Mouse (Mus musculus) ES-Bruce4 (cell line): ENCODE data around the gene Casz1. TPM values are rescaled to one million over a fixed set of nuclear protein-coding genes. Genes with fewer than 3 reads are reported as not detected.

Experiments
- H3K27ac ChIP-seq: 2 replicates; pipeline ENCODE4 v1.5.1; 2012; ENCODE audit warnings: low read length, inconsistent platforms; ENCODE audit not compliant: insufficient read depth
- H3K27me3 ChIP-seq: 2 replicates; pipeline ENCODE4 v1.6.1; 2012; ENCODE audit warnings: mild to moderate bottlenecking, low read length, inconsistent platforms; ENCODE audit not compliant: control insufficient read depth, poor library complexity, insufficient read depth, severe bottlenecking
- H3K36me3 ChIP-seq: 2 replicates; pipeline ENCODE4 v1.6.1; 2012; ENCODE audit warnings: inconsistent platforms, mild to moderate bottlenecking, low read length, moderate library complexity; ENCODE audit not compliant: control insufficient read depth, poor library complexity, insufficient read depth, severe bottlenecking
- H3K4me1 ChIP-seq: one replicate; pipeline ENCODE4 v1.8.1; 2011; ENCODE audit warnings: low read length; ENCODE audit not compliant: control insufficient read depth, insufficient read depth
- H3K4me3 ChIP-seq: 2 replicates; pipeline ENCODE4 v1.5.1; 2011; ENCODE audit warnings: low read depth, mild to moderate bottlenecking, low read length
- H3K9ac ChIP-seq: 2 replicates; pipeline ENCODE4 v1.6.1; 2012; ENCODE audit warnings: low read depth, mild to moderate bottlenecking, inconsistent platforms; ENCODE audit not compliant: poor library complexity, severe bottlenecking
- H3K9me3 ChIP-seq: replicated peaks from 2 replicates; pipeline ENCODE4 v1.6.1; 2012; ENCODE audit warnings: mild to moderate bottlenecking, low read length, inconsistent platforms; ENCODE audit not compliant: control insufficient read depth, poor library complexity, insufficient read depth, severe bottlenecking
- CTCF ChIP-seq: IDR thresholded peaks from one replicate; pipeline ENCODE4 v1.8.1; 2011; ENCODE audit warnings: low read depth, low read length
- EP300 ChIP-seq: IDR thresholded peaks from 2 replicates; pipeline ENCODE4 v1.6.1; 2011; ENCODE audit warnings: low read depth, low read length; ENCODE audit not compliant: insufficient read depth
- POLR2A ChIP-seq: IDR thresholded peaks from one replicate; pipeline ENCODE4 v1.8.1; 2011; ENCODE audit warnings: low read length; ENCODE audit not compliant: insufficient read depth
- polyA plus RNA-seq: library from polyadenylated mRNA; stranded (reverse); fragments of >200 nt; gene quantifications from 2 replicates; pipeline ENCODE4 v1.2.4, GENCODE M21; 2011; ENCODE audit warnings: low read depth; ENCODE audit not compliant: missing spikeins, insufficient read depth, insufficient read length

The Casz1 gene
- polyA plus RNA-seq, 1 experiment: 15.6 TPM

GRCm38 (mm10) chr4:148849437-148849836 lies 45.2 kb downstream of the Casz1 start:
- Histone ChIP-seq H3K9me3 (no peaks in the 10 kb centered on the region), H3K27me3 (no peaks in the 10 kb centered on the region), H3K4me3 (no peak overlapping the region), H3K4me1 (peaks cover 7% of the 10 kb centered on the region), H3K9ac (no peak overlapping the region), H3K36me3 (no peaks in the 10 kb centered on the region), H3K27ac (no peak overlapping the region)
- TF ChIP-seq POLR2A (no peak), CTCF (no peak), EP300 (no peak)

GRCm38 (mm10) chr4:148853057-148853456 lies 48.8 kb downstream of the Casz1 start:
- no peaks in the 10 kb centered on the region for H3K27me3 ChIP-seq

GRCm38 (mm10) chr4:148854093-148854492 lies 49.9 kb downstream of the Casz1 start:
- Histone ChIP-seq H3K27ac (peak overlapping the region; percentile 79), H3K4me1 (peaks cover 24% of the 10 kb centered on the region), H3K36me3 (no peaks in the 10 kb centered on the region), H3K27me3 (no peaks in the 10 kb centered on the region), H3K9me3 (no peaks in the 10 kb centered on the region), H3K4me3 (no peak overlapping the region), H3K9ac (no peak overlapping the region)
- TF ChIP-seq EP300: peak; percentile 73; the same call in 1 of the 2 replicates
- no peak for TF ChIP-seq POLR2A
- no peak for TF ChIP-seq CTCF

More at GRCm38 (mm10) chr4:148853057-148853456, 48.8 kb downstream of the Casz1 start:
- Histone ChIP-seq H3K4me3 (no peak overlapping the region), H3K9ac (no peak overlapping the region), H3K36me3 (no peaks in the 10 kb centered on the region), H3K4me1 (peaks cover 21% of the 10 kb centered on the region), H3K27ac (no peak overlapping the region), H3K9me3 (no peaks in the 10 kb centered on the region)
- TF ChIP-seq EP300 (no peak), CTCF (no peak), POLR2A (no peak)

GRCm38 (mm10) chr4:148855527-148855926 lies 51.3 kb downstream of the Casz1 start:
- no peak overlapping the region for H3K9ac ChIP-seq
- no peaks in the 10 kb centered on the region for H3K36me3 ChIP-seq
- H3K9me3 ChIP-seq: no peaks in the 10 kb centered on the region
- no peaks in the 10 kb centered on the region for H3K27me3 ChIP-seq
- H3K27ac ChIP-seq: peak overlapping the region; percentile 79
- peaks cover 20% of the 10 kb centered on the region for H3K4me1 ChIP-seq
- no peak overlapping the region for H3K4me3 ChIP-seq
- TF ChIP-seq EP300: peak; percentile 99
- TF ChIP-seq POLR2A: no peak
- no peak for TF ChIP-seq CTCF

- Histone ChIP-seq H3K4me1 (peaks cover 20% of the 10 kb centered on the region), H3K27me3 (no peaks in the 10 kb centered on the region)
- no peak for TF ChIP-seq CTCF
- TF ChIP-seq EP300: no peak
- no peak for TF ChIP-seq POLR2A
Observed at GRCm38 (mm10) chr4:148856216-148856615, 52.0 kb downstream of the Casz1 start.

DNA sequence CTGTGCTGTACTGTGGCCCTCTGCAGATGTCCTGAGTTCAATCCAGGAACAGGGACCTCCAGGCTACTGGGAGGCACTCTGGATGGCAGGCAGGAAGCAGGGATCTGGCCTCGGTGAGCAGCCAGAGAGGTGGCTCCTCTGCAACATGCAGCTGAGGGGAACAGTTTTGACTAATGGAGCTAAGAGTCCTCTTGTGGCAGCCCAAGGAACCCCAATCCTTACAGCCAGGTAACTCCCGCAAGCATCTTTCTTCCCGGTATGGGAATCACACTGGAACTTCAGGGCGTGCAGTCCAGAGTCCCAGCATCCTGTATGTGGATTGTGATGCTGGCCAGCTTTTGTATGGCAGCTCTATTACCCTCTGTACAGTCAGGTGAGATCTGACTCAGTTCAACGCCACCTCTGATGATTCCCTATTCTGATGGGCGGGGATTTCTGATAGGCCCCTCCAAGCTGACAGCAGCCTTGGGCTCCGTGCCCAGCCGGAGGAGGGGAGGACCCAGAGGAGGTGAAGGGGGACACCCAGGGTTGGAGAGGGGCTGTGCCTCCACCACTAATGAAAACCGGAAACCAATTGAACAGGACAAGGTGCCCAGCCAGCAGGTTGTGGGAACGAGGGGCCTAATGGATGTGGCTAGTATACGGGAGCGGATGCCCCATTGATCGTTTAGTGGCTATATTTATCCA lies 53.3 kb downstream of the Casz1 start:
- H3K9ac ChIP-seq: no peak overlapping the region
- TF ChIP-seq EP300 (no peak), POLR2A (no peak), CTCF (peak; percentile 7)
- H3K4me1 ChIP-seq: peaks cover 22% of the 10 kb centered on the region
- 0 out of 2 replicates have a peak overlapping the region, but pooled peaks have one; percentile 31 for H3K27ac ChIP-seq
- no peaks in the 10 kb centered on the region for H3K27me3 ChIP-seq
- no peak overlapping the region for H3K4me3 ChIP-seq
- H3K9me3 ChIP-seq: no peaks in the 10 kb centered on the region
- H3K36me3 ChIP-seq: no peaks in the 10 kb centered on the region

More at GRCm38 (mm10) chr4:148856216-148856615, 52.0 kb downstream of the Casz1 start:
- peak overlapping the region; percentile 31 for H3K27ac ChIP-seq
- H3K9me3 ChIP-seq: no peaks in the 10 kb centered on the region
- H3K36me3 ChIP-seq: no peaks in the 10 kb centered on the region
- no peak overlapping the region for H3K4me3 ChIP-seq
- H3K9ac ChIP-seq: no peak overlapping the region
